Mouse (Mus musculus): ENCODE measurements around the gene Smpd2.

GRCm38 (mm10) chr10:41535991-41536390, 45.8 kb upstream of the Smpd2 start:
- TF ChIP-seq POLR2A (IDR thresholded peaks at IDR 0.05; ENCODE audit: insufficient read length, low read depth) (no peak), POLR2AphosphoS2 (IDR thresholded peaks at IDR 0.05; ENCODE audit: insufficient read length, low read depth) (no peak), MYOG (IDR thresholded peaks at IDR 0.05; ENCODE audit: control insufficient read depth in 1 of 3, insufficient read depth in 1 of 3, insufficient read length in 2 of 3, low read depth in 2 of 3) (no peak), MYOD1 (IDR thresholded peaks at IDR 0.05; ENCODE audit: control insufficient read depth in 1 of 3, insufficient read length in 2 of 3, low read depth in 2 of 3) (no peak), TCF12 (IDR thresholded peaks at IDR 0.05; ENCODE audit: insufficient read depth, poor library complexity, severe bottlenecking) (no peak), USF1 (IDR thresholded peaks at IDR 0.05; ENCODE audit: low read depth) (no peak), MAX (IDR thresholded peaks at IDR 0.05; ENCODE audit: low read depth) (no peak)
